Mouse (Mus musculus) midbrain, embryonic 12.5 days (tissue): ENCODE measurements at regions not wholly inside any gene's neighbourhood (a gene's known extent, or its start where the extent isn't known, plus 50 kb on each side); places are given as distances from the start of the nearest gene placed in this dataset.

Source experiments
- ATAC-seq: fragments of 200-750 bp; cut with Nextera tagmentation; 2 replicates; pipeline ENCODE4 v1.8.0; 2017; ENCODE audit warnings: low read depth, moderate TSS enrichment, moderate library complexity; ENCODE audit not compliant: low FRiP score
- H3K27ac ChIP-seq: fragments of 300-500 bp; sonication (generic); replicated peaks from 2 replicates; pipeline ENCODE4 v1.5.1; 2016; ENCODE audit warnings: mild to moderate bottlenecking
- H3K27me3 ChIP-seq: fragments of 300-500 bp; sonication (generic); 2 replicates; pipeline ENCODE4 v1.6.1; 2016; ENCODE audit warnings: mild to moderate bottlenecking
- H3K36me3 ChIP-seq: fragments of 300-500 bp; sonication (generic); 2 replicates; pipeline ENCODE4 v1.6.1; 2016
- H3K4me1 ChIP-seq: fragments of 300-500 bp; sonication (generic); 2 replicates; pipeline ENCODE4 v1.6.1; 2016
- H3K4me2 ChIP-seq: fragments of 300-500 bp; sonication (generic); replicated peaks from 2 replicates; pipeline ENCODE4 v1.6.1; 2016; ENCODE audit warnings: mild to moderate bottlenecking, moderate library complexity
- H3K4me3 ChIP-seq: fragments of 300-500 bp; sonication (generic); 2 replicates; pipeline ENCODE4 v1.5.1; 2016; ENCODE audit warnings: mild to moderate bottlenecking
- H3K9ac ChIP-seq: fragments of 300-500 bp; sonication (generic); replicated peaks from 2 replicates; pipeline ENCODE4 v1.6.1; 2016; ENCODE audit warnings: mild to moderate bottlenecking, moderate library complexity
- H3K9me3 ChIP-seq: fragments of 300-500 bp; sonication (generic); 2 replicates; pipeline ENCODE4 v1.6.1; 2016; ENCODE audit warnings: mild to moderate bottlenecking
- WGBS: fragments of 180-500 bp; shearing (Covaris S2); methylation state at CpG from one replicate; pipeline ENCODE4 v1.1.7; 2016; 5-methylcytosine and 5-hydroxymethylcytosine counted together

- no peak overlapping the region for H3K9ac ChIP-seq
- no peak overlapping the region for H3K27ac ChIP-seq
- H3K9me3 ChIP-seq = no peaks in the 10 kb centered on the region
- H3K36me3 ChIP-seq = no peaks in the 10 kb centered on the region
- no peaks in the 10 kb centered on the region for H3K4me1 ChIP-seq
- no peak for ATAC-seq
- H3K4me2 ChIP-seq = no peak overlapping the region
- no peak overlapping the region for H3K4me3 ChIP-seq
- no peaks in the 10 kb centered on the region for H3K27me3 ChIP-seq
Measured at GRCm38 (mm10) chr5:51726762-51727161, 159.2 kb upstream of the Ppargc1a start.

- Histone ChIP-seq H3K27me3 (no peaks in the 10 kb centered on the region), H3K9me3 (no peaks in the 10 kb centered on the region), H3K4me3 (no peak overlapping the region), H3K4me2 (no peak overlapping the region), H3K9ac (no peak overlapping the region), H3K4me1 (no peaks in the 10 kb centered on the region), H3K36me3 (no peaks in the 10 kb centered on the region), H3K27ac (no peak overlapping the region)
- 81% methylated on average over 8 of the region's 8 CpGs for WGBS
- no peak for ATAC-seq
Measured at GRCm38 (mm10) chr5:51718911-51719310, 151.4 kb upstream of the Ppargc1a start.

- H3K4me2 ChIP-seq = no peak overlapping the region
- H3K27ac ChIP-seq = no peak overlapping the region
- 71% methylated on average over 1 of the region's 1 CpGs for WGBS
- H3K9ac ChIP-seq = no peak overlapping the region
- H3K9me3 ChIP-seq = no peaks in the 10 kb centered on the region
- no peaks in the 10 kb centered on the region for H3K27me3 ChIP-seq
- no peak for ATAC-seq
- no peak overlapping the region for H3K4me3 ChIP-seq
- H3K36me3 ChIP-seq = no peaks in the 10 kb centered on the region
- H3K4me1 ChIP-seq = no peaks in the 10 kb centered on the region
Measured at GRCm38 (mm10) chr5:51718451-51718850, 150.9 kb upstream of the Ppargc1a start.

GRCm38 (mm10) chr5:51711860-51712560 is 144.5 kb upstream of the Ppargc1a start:
- WGBS = 79% methylated on average over 8 of the region's 8 CpGs
- H3K9me3 ChIP-seq = no peaks in the 10 kb centered on the region
- H3K4me2 ChIP-seq = no peak overlapping the region
- no peaks in the 10 kb centered on the region for H3K4me1 ChIP-seq
- H3K4me3 ChIP-seq = no peak overlapping the region
- no peak for ATAC-seq
- no peaks in the 10 kb centered on the region for H3K36me3 ChIP-seq
- no peak overlapping the region for H3K9ac ChIP-seq
- no peak overlapping the region for H3K27ac ChIP-seq
- H3K27me3 ChIP-seq = no peaks in the 10 kb centered on the region

GRCm38 (mm10) chr5:51710664-51711063 is 143.1 kb upstream of the Ppargc1a start:
- Histone ChIP-seq H3K27ac (no peak overlapping the region), H3K36me3 (no peaks in the 10 kb centered on the region), H3K9me3 (no peaks in the 10 kb centered on the region), H3K9ac (no peak overlapping the region), H3K4me1 (no peaks in the 10 kb centered on the region), H3K4me3 (no peak overlapping the region), H3K27me3 (no peaks in the 10 kb centered on the region), H3K4me2 (no peak overlapping the region)
- ATAC-seq = no peak
- WGBS = 91% methylated on average over 4 of the region's 4 CpGs

- no peaks in the 10 kb centered on the region for H3K27me3 ChIP-seq
- 82% methylated on average over 6 of the region's 6 CpGs for WGBS
- no peak overlapping the region for H3K4me3 ChIP-seq
- H3K27ac ChIP-seq = no peak overlapping the region
- H3K9ac ChIP-seq = no peak overlapping the region
- H3K9me3 ChIP-seq = no peaks in the 10 kb centered on the region
- no peak overlapping the region for H3K4me2 ChIP-seq
- no peaks in the 10 kb centered on the region for H3K36me3 ChIP-seq
- no peak for ATAC-seq
- no peaks in the 10 kb centered on the region for H3K4me1 ChIP-seq
Measured at GRCm38 (mm10) chr5:51709447-51709991, 142.0 kb upstream of the Ppargc1a start.

- no peaks in the 10 kb centered on the region for H3K27me3 ChIP-seq
- H3K4me3 ChIP-seq = no peak overlapping the region
- no peak overlapping the region for H3K27ac ChIP-seq
- H3K36me3 ChIP-seq = no peaks in the 10 kb centered on the region
- H3K9ac ChIP-seq = no peak overlapping the region
- ATAC-seq = no peak
- no peak overlapping the region for H3K4me2 ChIP-seq
- H3K4me1 ChIP-seq = no peaks in the 10 kb centered on the region
- no peaks in the 10 kb centered on the region for H3K9me3 ChIP-seq
- 84% methylated on average over 4 of the region's 4 CpGs for WGBS
Measured at GRCm38 (mm10) chr5:51679884-51680283, 112.4 kb upstream of the Ppargc1a start.

- Histone ChIP-seq H3K4me3 (no peak overlapping the region), H3K9ac (no peak overlapping the region), H3K9me3 (no peaks in the 10 kb centered on the region), H3K4me2 (no peak overlapping the region), H3K27me3 (no peaks in the 10 kb centered on the region), H3K36me3 (no peaks in the 10 kb centered on the region), H3K27ac (no peak overlapping the region), H3K4me1 (no peaks in the 10 kb centered on the region)
- 94% methylated on average over 5 of the region's 5 CpGs for WGBS
- no peak for ATAC-seq
Measured at GRCm38 (mm10) chr5:51671190-51671589, 103.7 kb upstream of the Ppargc1a start.

GRCm38 (mm10) chr5:51665241-51665640 is 97.7 kb upstream of the Ppargc1a start:
- Histone ChIP-seq H3K4me1 (no peaks in the 10 kb centered on the region), H3K36me3 (no peaks in the 10 kb centered on the region), H3K9me3 (no peaks in the 10 kb centered on the region), H3K27me3 (no peaks in the 10 kb centered on the region), H3K4me3 (no peak overlapping the region), H3K27ac (no peak overlapping the region), H3K4me2 (no peak overlapping the region), H3K9ac (no peak overlapping the region)
- no peak for ATAC-seq
- 83% methylated on average over 6 of the region's 6 CpGs for WGBS

GRCm38 (mm10) chr5:51658232-51658896 is 90.8 kb upstream of the Ppargc1a start:
- Histone ChIP-seq H3K27me3 (no peaks in the 10 kb centered on the region), H3K4me1 (peaks cover 4% of the 10 kb centered on the region), H3K9ac (no peak overlapping the region), H3K36me3 (no peaks in the 10 kb centered on the region), H3K27ac (no peak overlapping the region), H3K4me3 (no peak overlapping the region), H3K9me3 (no peaks in the 10 kb centered on the region), H3K4me2 (no peak overlapping the region)
- ATAC-seq = peak; percentile 71; the same call in 1 of the 2 replicates
- 38% methylated on average over 6 of the region's 6 CpGs for WGBS

- Histone ChIP-seq H3K9ac (no peak overlapping the region), H3K36me3 (no peaks in the 10 kb centered on the region), H3K27ac (no peak overlapping the region), H3K4me2 (no peak overlapping the region), H3K27me3 (no peaks in the 10 kb centered on the region), H3K4me3 (no peak overlapping the region), H3K4me1 (peaks cover 4% of the 10 kb centered on the region), H3K9me3 (no peaks in the 10 kb centered on the region)
- ATAC-seq = no peak
- WGBS = 92% methylated on average over 2 of the region's 2 CpGs
Measured at GRCm38 (mm10) chr5:51653507-51653906, 86.0 kb upstream of the Ppargc1a start.

GRCm38 (mm10) chr5:51624400-51624799 is 56.9 kb upstream of the Ppargc1a start:
- H3K4me3 ChIP-seq = no peak overlapping the region
- ATAC-seq = no peak
- H3K9ac ChIP-seq = no peak overlapping the region
- H3K4me2 ChIP-seq = no peak overlapping the region
- H3K9me3 ChIP-seq = no peaks in the 10 kb centered on the region
- no peak overlapping the region for H3K27ac ChIP-seq
- H3K36me3 ChIP-seq = no peaks in the 10 kb centered on the region
- WGBS = 78% methylated on average over 5 of the region's 5 CpGs
- no peaks in the 10 kb centered on the region for H3K4me1 ChIP-seq
- H3K27me3 ChIP-seq = no peaks in the 10 kb centered on the region
